Mouse (Mus musculus) urinary bladder, postnatal 10 days (tissue): ENCODE data around the gene Tmbim1.
"Not testable (repeated sequence)": the region's sequence is repeated elsewhere in the genome, so short reads cannot be mapped to it uniquely, and the experiment has no call there.

Source experiments
- DNase-seq: peaks from one replicate; pipeline ENCODE4 v3.0.0; 2022; ENCODE audit warnings: low spot score

Gene Tmbim1

DNA sequence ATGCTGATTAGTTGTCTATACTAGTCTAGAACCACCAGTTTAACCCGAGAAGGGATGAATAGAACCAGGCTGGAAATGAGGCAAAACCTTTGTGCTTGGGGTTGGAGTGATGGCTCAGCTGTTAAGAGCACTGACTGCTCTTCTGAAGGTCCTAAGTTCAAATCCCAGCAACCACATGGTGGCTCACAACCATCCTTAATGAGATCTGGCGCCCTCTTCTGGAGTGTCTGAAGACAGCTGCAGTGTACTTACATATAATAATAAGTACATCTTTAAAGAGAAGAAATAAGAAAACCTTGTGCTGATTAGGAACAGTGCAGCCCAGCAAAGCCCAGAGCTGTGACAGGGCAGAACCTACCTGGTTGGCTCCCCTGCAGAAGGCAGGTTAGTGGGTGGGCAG lies 21.5 kb upstream of the Tmbim1 start:
- DNase-seq = not testable (repeated sequence)

DNA sequence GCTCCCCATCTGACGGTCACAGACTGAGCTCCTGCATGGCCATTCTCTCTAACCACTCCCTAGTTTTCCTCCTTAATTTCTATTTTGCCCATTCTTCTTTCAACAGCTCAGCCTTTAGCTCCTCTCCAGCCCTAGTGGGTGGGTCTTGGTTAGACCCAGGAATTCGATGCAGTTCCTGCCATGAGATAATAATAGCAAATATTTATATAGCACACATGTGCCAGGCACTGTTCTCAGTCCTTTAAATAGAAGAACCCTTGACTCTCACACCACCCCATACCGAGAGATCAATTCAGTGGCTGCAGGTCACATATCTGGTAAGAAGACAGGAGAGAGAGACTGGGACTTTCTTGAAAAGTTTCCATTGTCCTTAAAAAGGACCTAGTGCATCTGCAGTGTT lies 16.0 kb upstream of the Tmbim1 start:
- no peak for DNase-seq

DNA sequence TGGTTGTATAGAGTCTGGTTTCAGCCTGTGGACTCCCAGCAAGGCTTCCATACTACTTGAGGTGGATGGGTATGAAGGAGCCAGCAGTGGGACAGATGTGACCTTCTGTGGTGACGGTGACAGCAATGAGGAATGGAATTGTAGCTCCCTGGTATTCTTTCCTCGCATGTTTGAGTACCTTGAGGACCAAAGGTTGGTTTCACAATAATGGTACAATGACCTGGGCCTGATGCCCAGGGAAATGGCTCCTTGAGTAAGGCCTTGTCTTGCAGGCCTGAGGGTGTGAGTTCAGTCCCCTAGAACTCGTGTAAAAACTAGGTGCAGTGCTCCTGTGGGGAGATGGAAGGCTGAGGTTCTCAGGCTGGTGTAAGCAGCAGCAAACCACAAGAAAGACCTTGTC lies 13.3 kb upstream of the Tmbim1 start:
- DNase-seq = no peak

DNA sequence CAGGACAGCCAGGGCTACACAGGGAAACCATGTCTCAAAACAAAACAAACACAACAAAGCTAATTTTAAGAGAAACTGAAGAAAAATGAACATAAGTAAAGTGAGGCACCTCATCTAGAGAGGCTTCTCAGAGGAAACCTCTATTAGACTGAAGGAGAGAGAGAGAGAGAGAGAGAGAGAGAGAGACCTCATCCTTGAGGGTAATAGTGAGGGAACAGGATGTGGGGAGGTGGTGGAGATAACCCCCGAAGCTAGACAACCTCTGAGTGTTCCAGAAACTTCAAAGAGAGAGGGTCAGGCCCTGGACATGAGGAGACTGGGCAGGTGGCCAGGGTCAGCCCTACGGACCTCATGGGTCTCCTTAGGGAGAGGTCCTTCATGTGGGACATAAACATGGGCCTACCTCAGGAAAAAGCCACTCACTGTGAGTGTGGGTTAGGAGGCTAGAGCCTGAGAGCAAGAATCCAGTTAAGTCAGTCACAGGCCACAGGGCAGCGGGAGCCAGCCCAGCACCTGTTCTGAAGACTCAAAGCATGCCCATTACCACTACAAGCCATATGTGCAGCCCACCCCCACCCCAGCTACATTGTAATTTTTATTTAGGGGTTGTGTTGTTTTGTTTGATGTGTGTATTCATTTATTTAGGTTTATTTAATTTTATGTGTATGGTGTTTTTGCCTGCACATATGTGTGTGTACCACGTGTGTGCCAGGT lies 10.8 kb upstream of the Tmbim1 start:
- DNase-seq = no peak

DNA sequence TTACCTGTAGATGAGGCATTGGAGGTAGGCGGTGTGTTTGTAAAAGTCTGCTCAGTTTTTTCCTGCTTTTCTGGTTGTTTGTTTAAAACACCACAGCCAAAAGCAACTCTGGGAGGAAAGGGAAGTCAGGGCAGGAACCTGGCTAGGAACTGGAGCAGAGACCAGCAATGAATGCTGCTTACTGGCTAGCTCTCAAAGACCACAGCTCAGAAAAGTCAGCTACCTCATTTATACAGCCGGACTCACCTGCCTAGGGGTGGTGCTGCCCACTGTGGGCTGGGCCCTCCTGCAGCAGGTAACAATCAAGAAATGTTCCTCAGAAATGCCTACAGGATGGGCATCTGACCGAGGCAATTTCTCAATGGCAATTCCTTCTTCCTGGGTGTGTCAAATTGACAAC lies 9.4 kb upstream of the Tmbim1 start:
- no peak for DNase-seq

DNA sequence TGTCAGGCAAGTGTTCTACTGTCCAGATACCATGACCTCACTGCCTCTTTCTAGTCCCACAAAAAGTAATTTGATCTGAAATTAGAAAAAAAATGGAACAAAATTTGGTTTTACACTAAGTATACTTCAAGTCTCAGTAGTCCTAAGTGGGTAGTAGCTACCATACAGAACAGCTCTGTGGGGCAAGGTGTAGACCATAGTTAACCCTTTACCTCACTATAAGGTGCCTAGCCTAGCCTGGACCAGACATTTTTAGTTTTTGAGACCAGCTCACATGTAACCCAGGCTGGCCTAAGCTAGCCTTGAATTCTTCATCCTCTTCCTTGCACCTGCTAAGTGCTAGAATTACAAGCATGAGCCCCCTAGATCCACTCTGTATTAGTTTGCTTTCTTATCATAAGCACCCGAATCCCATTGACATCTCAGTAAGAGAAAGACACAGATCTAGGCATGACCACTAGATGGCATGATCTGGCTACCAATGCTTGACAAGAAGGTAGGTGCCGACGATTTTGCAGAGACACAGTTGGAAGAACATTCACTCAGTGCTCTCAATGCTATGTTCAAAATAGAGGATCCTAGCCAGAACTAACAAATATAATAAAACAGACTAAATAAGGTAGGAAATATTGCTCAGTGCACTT lies 7.7 kb upstream of the Tmbim1 start:
- no peak for DNase-seq

DNA sequence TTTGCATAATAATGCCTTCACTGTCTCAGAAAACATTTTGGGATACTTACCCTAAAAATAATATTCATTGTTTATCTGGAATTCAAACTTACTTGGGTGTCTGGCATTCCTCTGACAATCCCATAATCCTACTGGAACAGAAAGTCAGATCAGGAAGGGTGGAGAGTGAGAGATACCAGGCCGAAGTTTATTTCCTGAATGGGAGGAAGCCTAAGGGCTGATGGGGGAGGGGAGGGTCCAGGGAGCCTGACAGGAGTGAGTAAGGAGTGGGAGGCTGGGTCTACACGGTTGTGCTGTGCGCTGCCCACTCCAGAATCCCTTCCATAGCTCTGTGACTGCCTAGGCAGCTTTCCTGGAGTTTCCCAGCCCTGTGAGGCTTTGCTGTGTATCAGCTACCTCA lies 4.3 kb upstream of the Tmbim1 start:
- no peak for DNase-seq

DNA sequence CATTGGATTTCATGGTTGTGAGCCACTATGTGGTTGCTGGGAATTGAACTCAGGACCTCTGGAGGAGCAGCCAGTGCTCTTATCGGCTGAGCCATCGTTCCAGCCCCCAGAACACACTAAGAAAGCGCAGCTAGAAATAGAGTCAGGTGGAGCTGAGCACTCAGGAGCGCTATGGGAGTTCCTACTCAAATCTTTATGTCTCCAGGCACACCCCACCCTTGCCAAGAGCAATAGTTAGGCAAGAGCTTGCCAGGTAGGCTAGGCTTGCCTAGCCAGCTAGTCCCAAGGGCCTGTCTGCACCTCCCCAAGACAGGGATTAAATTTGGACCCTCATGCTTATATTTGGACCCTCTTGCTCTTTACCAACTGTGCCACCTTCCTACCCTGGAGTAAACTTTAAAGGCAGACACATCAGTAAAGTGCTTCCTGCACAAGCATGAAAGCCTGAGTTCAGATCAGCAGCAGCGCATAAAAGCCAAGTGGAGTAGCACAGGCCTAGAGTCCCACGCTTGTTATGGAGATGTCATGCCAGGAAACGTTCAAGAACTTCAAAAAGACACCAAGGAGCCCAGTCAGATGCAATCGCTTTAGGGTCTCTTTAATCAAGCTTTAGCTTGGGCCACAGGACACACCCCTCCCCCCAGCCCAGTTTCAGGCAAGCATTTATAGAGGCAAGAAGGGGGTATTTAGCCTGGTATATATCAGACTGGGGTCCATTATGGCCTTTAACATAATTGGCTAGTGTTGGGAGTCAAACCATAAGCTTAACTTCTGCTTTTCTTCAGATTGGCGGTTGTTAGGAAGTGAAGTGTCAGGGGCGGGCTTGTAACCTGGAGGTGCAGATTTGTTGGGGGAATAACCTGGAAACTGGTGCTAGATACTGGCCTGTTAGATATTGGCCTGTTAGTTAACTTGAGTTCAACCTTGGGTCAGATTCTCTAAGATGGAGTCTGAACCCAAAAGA lies 2.9 kb upstream of the Tmbim1 start:
- DNase-seq = no peak

DNA sequence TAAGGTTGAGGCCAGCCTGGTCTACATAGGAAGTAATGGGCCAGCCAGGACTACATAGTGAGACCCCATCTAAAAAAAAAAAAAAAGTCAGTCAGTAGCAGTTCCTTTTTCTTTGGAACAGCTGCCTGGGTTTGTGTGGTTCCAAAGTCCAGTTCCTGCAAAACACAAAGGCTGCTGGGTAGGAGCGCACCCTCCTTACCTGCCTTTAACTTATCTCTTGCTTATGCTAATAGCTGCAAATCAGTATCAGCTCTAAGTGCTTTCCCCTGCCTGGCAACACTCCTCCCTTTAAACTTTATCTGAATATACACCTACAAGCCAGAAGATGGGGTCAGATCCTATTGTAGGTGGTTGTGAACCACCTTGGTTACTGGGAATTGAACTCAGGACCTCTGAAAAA lies 1.7 kb upstream of the Tmbim1 start:
- DNase-seq = no peak

DNA sequence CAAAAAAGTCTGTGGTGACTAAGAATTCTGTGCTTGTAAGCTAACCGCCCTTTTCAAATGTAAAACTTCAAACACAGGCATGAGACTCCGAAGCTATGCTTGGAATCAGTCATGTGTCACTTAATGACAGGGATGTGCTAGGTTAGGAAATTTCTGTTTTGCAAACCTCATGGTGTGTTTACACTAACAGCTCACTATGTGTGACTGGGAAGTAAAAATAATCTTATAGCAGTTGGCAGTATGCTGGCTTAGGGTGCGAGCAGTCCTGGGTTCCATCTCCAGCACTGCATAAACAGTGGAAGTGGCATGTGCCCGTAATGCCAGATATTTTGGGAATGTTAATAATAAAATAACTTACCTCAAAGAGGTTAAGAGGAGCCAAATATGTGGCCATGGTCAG lies 476 bp downstream of the Tmbim1 start:
- DNase-seq = no peak

DNA sequence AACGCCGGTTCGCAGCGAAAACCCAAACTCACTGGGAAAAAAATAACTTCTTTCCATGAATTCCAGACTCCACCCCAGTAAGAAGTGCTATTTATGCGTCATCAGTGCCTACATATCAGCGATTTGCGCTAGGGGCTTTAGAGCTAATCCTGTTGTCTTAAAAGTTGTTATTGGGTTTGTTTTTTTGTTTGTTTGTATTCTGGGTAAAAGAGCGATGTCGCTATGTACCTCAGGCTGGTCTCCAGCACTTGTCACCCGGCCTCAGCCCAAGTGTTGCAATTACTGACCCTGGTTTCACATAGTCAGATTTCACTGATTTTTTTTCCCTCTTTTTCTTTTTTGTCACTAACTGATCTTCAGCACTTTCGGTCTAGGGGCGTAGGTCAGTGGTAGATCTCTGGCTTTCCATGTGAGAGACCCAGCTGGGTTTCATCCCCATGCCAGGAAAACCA lies 1.1 kb downstream of the Tmbim1 start:
- DNase-seq = no peak

DNA sequence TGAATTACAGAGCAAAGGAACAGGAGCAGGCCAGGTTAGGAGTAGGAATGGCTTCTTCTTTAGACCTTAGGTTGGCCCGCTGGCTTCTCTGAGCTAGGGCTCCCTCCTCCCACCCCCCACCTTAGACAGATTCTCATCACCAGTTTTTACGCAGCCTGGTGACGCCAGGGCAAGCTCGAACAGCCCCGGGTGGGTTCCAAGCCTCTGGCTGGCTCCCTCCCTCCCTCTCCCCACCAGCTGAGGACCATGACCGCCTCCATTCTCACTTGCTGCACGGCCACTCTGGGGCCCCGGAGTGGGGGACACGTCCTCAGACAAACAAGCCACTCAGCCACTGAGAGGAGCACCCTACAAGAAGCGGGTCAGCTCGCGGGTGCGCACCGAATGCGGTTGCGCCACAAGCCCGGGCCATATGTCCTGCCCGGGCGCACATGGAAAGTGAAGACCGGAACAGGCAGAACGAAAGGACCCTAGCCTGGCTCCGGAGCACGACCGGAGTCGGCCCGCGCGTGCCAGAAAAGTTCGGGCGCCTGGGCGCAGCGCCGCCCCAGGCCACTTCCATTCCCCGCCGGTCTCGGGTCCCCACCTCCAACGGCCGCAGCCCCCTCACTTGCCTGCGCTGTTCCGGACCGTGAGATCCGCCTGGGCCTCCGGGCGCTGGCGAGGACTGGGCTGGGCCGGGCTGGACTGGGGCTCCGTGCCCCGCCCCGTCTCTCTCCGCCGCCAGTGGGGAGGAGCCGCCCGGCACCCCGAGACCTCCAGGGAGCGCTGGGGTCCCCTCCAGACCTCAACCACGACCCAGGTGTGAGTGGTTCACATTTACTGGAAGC lies 1.7 kb downstream of the Tmbim1 start:
- peak; percentile 50 for DNase-seq

DNA sequence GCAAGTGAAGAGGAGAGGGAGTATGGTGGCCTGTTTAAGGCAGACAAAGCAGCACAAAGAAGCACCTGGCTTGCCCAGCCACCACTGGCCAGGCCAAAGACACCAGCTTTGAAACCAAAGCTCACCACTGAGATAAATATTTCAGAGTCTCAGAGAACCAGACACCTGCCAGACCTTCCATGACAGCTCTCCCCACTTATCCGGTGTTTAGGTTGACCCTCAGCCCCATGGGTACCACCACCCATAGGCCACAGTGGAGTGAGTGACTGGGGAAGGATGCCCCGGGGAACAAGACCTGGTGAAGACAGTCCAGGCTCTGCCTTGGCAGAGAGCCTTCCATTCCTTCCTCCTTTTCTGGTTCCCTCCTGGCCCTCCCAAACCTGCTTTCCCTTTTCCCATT lies 2.6 kb downstream of the Tmbim1 start:
- no peak for DNase-seq

DNA sequence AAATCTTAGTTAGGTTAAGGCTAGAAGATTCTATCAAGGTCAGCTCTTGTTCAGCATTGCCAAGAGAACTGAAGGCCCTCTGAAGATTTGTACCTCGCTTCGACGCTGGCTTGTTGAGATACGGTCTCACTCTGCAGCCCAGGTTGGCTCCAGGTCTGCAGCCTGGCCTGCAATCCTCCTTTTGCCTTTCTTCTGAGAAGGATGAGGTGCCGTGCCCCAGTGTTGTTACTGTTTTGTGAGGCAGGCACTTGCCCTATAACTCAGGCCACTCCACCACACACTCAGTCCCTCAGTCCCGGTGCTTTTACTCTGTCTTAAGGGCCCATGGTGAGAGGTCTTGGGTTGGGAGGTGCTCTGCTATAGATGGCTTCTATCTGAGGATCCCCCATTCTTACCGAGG lies 3.2 kb downstream of the Tmbim1 start:
- DNase-seq = no peak

DNA sequence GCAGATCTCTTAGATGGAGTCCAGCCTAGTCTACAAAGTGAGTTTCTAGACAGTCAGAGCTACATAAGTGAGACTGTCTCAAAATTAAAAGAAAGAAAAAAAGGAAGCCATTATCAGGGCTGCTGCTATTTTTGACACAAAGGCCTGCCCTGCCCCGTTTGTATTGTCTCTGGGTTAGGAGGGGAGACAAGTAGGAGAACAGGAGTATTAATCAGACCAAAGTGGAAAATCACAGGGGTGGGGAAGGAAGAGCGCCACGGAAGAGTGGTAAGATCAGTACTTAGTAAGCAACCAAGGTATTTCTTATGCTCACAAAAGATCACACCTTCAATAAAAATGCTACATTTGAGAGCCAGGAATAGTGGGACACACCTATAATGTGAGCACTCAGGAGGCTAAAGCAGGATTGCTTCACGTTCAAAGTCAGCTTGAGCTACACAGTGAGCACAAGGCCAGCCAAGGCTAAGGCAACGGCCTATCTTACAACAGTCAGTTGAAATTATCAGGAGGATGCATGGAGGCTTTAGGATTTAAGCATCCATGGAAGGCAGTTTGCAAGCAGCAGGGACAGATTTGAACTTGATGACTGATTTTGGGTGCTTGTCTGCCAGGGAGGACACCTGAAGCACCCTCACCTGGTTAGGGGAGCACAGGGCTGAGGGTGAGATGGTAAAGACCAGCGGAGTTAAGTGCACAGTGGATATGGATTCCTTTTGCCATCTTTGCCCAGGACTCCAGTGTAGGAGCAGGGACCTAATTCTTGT lies 4.9 kb downstream of the Tmbim1 start:
- DNase-seq = no peak

DNA sequence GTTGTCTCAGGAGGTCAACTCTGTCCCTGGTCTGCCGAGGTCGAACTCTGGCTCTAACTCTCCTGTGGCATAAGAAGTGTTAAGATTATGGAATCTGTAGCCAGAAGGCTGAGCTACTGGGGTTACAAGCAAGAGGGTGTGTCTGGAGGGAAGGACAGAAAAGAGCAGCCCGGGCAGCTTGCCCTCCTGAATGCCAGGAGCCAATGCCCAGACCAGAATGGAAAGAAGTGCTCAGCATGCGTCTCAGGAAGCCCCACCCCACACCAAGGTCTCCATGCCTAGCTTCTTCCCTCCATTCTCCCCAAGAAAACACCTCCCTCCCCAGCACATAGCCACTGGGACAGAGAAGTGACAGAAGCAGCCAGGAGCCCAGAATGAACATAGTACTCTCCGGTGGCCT lies 6.4 kb downstream of the Tmbim1 start:
- no peak for DNase-seq

DNA sequence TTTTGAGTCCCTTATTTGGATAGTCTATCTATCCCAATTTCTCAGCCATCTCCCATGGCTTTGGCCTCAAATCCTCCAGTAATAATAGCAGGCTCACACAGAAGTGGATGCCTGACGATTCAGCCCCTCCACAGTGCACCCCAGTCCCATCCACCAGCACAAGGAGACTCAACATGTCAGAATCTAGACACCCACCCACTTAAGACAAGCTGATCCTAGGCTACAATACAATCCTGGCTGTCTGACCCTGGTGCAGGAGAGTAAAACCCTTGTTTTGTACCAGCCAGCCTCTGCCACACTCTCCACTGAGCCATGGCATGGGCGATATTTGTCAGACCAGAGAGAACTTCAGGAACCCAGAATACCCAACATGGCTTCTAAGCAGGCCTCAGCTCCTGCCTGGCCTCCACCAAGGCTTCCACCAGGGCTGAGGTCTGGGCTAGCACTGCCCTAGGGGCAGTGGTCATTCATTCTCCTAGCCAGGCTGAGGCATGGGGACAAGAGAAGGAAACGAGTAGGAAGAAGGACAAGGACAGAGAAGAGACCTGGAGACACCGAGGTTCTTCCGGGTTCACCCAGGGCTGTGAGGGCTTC lies 7.2 kb downstream of the Tmbim1 start:
- DNase-seq = no peak

DNA sequence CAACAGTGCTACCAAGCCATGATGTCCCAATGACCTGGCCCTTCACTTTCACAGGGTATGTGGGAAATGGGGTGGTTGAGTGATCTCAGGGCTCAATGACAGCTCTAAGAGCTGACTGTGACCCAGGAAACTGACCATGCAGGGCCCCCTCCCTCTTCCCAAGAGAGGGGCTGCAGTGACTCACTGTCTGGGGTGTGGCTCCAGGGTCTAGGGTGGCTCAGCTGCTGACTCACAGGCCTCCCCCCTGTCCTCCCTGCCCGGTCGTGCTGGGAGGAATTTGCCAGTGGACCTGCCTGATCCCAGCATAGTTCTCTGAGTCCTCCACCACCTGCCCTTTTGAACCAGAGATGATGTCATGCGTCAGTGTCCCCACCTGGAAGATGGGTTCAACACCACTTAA lies 8.2 kb downstream of the Tmbim1 start:
- DNase-seq = no peak

DNA sequence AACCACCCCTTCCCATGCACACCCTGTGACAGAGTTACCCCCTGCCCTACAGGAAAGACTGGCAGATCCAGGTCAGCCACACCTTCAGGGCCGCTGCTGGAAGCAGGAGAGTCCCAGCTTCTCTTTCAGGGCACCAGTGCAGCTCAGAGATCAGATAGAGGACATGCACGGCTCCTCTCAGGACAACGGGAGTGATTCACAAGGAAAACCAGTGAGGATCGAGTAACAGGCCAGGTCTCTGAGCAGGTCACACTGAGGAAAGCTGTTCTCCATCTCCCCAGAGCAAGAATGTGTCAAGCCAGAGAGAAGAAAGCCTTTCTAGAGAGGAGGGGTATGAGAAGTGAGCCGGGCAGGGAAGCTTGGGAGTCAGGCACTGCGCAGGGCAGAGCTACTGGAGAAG lies 8.9 kb downstream of the Tmbim1 start:
- no peak for DNase-seq

DNA sequence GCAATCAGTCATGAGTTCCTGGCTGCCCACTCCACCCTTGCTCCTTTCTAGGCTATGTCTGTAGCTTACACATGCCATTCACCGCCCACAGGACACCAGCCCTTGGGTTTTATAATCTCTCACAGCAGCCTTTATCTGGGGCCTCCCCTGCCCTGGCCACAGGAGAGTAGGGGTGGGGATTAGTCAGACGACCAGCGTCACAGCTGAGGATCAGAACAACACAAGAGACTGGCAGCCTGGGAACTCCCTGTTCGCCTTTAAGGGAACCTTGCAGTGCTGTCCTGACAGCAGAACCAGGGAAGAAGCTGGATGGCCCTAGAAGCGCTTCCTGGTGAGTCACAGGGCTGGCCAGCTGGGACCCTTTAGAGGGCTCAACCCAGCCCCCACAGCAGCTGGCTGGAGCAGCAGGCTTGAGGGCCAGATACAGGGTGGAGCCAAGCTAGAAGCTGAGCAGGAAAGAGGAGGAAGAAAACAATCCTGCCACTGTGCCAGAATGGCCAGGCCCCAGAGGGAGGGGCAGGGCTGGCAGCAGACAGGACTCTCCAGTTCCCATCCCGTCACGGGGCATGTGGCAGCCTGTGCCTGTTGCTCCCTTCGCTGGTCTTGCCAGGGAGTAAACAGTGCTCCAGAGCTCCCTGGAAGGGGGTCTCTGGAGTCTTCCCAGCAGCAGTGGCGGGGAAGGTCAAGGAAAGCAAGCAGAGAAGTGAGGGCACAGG lies 9.8 kb downstream of the Tmbim1 start:
- DNase-seq = peak; percentile 71
